Mouse (Mus musculus) gastrocnemius, postnatal 36 days (tissue): ENCODE measurements around the gene Shisa4. TPM values are rescaled to one million over a fixed set of nuclear protein-coding genes. Genes with fewer than 3 reads are reported as not detected.
"Not testable (repeated sequence)": the region's sequence is repeated elsewhere in the genome, so short reads cannot be mapped to it uniquely, and the experiment has no call there.

Source experiments
- DNase-seq, 2 experiments: peaks; one replicate each; pipeline ENCODE4 v3.0.0; 2022
- intact Hi-C: fragments of 180-260 bp; cut with DNase I; formaldehyde crosslinking; loops from one replicate; pipeline ENCODE4 v1.15.1; 2025
- long read RNA-seq, 2 experiments: library from polyadenylated mRNA; stranded (forward); transcript quantifications; one replicate each; pipeline ENCODE4 v2.0.0; 2021
- total RNA-seq, 2 experiments: library from RNA; stranded (reverse); gene quantifications; 2 replicates each; pipeline ENCODE4 v1.2.3; 2021

The Shisa4 gene
- 100 to 1,000 TPM; 198 to 200 TPM for total RNA-seq
- long read RNA-seq, experiment 1, transcript Shisa4-201 (5 exons, 1,763 nt): major isoform, 226 of 292 reads
- long read RNA-seq, experiment 1, partial matches to known transcripts: 40 of 292 reads
- long read RNA-seq, experiment 1, other reads (novel, unspliced or antisense): 25 of 292 reads
- long read RNA-seq, experiment 2, transcript Shisa4-202 (2 exons, 851 nt): minor isoform, 9 of 363 reads
- long read RNA-seq, experiment 2, transcript Shisa4-201 (5 exons, 1,763 nt): major isoform, 278 of 363 reads
- long read RNA-seq, experiment 2, partial matches to known transcripts: 45 of 363 reads
- long read RNA-seq, experiment 2, other reads (novel, unspliced or antisense): 31 of 363 reads

- intact Hi-C loops: no loop called here
- peak; percentile 60 to 69 for DNase-seq
Observed at GRCm38 (mm10) chr1:135374868-135375581, at the start of gene Shisa4. Gene Shisa4 (minus strand): TSS chr1:135375237.

- intact Hi-C loops: no loop called here
- no peak for DNase-seq
Observed at GRCm38 (mm10) chr1:135422772-135423171, 47.7 kb upstream of the Shisa4 start.

GRCm38 (mm10) chr1:135413996-135414395 is 39.0 kb upstream of the Shisa4 start:
- intact Hi-C loops: no loop called here
- DNase-seq: no peak

- DNase-seq: no peak
- intact Hi-C loops: no loop called here
Observed at GRCm38 (mm10) chr1:135412130-135412529, 37.1 kb upstream of the Shisa4 start.

- intact Hi-C loops: no loop called here
Observed at GRCm38 (mm10) chr1:135410967-135411366, 35.9 kb upstream of the Shisa4 start.

GRCm38 (mm10) chr1:135408973-135409372 is 33.9 kb upstream of the Shisa4 start:
- DNase-seq: no peak
- intact Hi-C loops: no loop called here

More at GRCm38 (mm10) chr1:135410967-135411366, 35.9 kb upstream of the Shisa4 start:
- peak; percentile 57 to 62 for DNase-seq

GRCm38 (mm10) chr1:135405356-135405755 is 30.3 kb upstream of the Shisa4 start:
- intact Hi-C loops: no loop called here
- no peak for DNase-seq

- intact Hi-C loops: no loop called here
- DNase-seq: no peak
Observed at GRCm38 (mm10) chr1:135401452-135402110, 26.5 kb upstream of the Shisa4 start.

GRCm38 (mm10) chr1:135399466-135399865 is 24.4 kb upstream of the Shisa4 start:
- intact Hi-C loops: no loop called here
- DNase-seq: no peak

- DNase-seq: no peak
Observed at GRCm38 (mm10) chr1:135385161-135385560, 10.1 kb upstream of the Shisa4 start.

GRCm38 (mm10) chr1:135384171-135384570 is 9.1 kb upstream of the Shisa4 start:
- intact Hi-C loops: no loop called here

More at GRCm38 (mm10) chr1:135385161-135385560, 10.1 kb upstream of the Shisa4 start:
- intact Hi-C loops: no loop called here

GRCm38 (mm10) chr1:135381560-135381959 is 6.5 kb upstream of the Shisa4 start:
- intact Hi-C loops: not testable (repeated sequence)
- peak in 1 of 2 experiments; percentile 15 for DNase-seq

More at GRCm38 (mm10) chr1:135384171-135384570, 9.1 kb upstream of the Shisa4 start:
- DNase-seq: no peak

- intact Hi-C loops: no loop called here
Observed at GRCm38 (mm10) chr1:135380071-135380991, 5.3 kb upstream of the Shisa4 start.

GRCm38 (mm10) chr1:135379048-135379447 is 4.0 kb upstream of the Shisa4 start:
- intact Hi-C loops: no loop called here
- peak in 1 of 2 experiments; percentile 12 for DNase-seq

More at GRCm38 (mm10) chr1:135380071-135380991, 5.3 kb upstream of the Shisa4 start:
- peak in 1 of 2 experiments; percentile 15 for DNase-seq

GRCm38 (mm10) chr1:135378576-135378975 is 3.5 kb upstream of the Shisa4 start:
- intact Hi-C loops: no loop called here

GRCm38 (mm10) chr1:135374175-135374867 is 716 bp downstream of the Shisa4 start:
- no peak for DNase-seq
- intact Hi-C loops: no loop called here

More at GRCm38 (mm10) chr1:135378576-135378975, 3.5 kb upstream of the Shisa4 start:
- peak; percentile 43 to 65 for DNase-seq

- no peak for DNase-seq
- intact Hi-C loops: no loop called here
Observed at GRCm38 (mm10) chr1:135373171-135373677, 1.8 kb downstream of the Shisa4 start.

GRCm38 (mm10) chr1:135369415-135369814 is 5.6 kb downstream of the Shisa4 start:
- intact Hi-C loops: loop anchor here (2.0 to 5.0 kb wide), 2 partner anchors 47 to 111 kb away; partner anchors contain the start of genes Elf3 and Lmod1
- no peak for DNase-seq

GRCm38 (mm10) chr1:135368982-135369381 is 6.1 kb downstream of the Shisa4 start:
- intact Hi-C loops: loop anchor here (2.0 to 5.0 kb wide), 2 partner anchors 47 to 110 kb away; partner anchors contain the start of genes Elf3 and Lmod1
- peak; percentile 56 for DNase-seq
